Mouse (Mus musculus) kidney, adult 2 months (tissue): ENCODE measurements at regions not wholly inside any gene's neighbourhood (a gene's known extent, or its start where the extent isn't known, plus 50 kb on each side); places are given as distances from the start of the nearest gene placed in this dataset.

Source experiments
- CTCF ChIP-seq: fragments of 200-500 bp; conservative IDR thresholded peaks from 2 replicates; pipeline ENCODE4 v1.5.1; 2011; ENCODE audit warnings: low read depth, mild to moderate bottlenecking, control low read depth, low read length, moderate library complexity, mixed read lengths; ENCODE audit not compliant: insufficient read depth, insufficient read length
- POLR2A ChIP-seq: fragments of 200-500 bp; IDR thresholded peaks from one replicate; pipeline ENCODE4 v1.6.1; 2011; ENCODE audit warnings: low read depth, low read length, control low read depth

GRCm38 (mm10) chr7:119272621-119273020 is 88.2 kb upstream of the Gpr139 start:
- no peak for TF ChIP-seq CTCF
- no peak for TF ChIP-seq POLR2A
